ENCODE assay signal across 8 mouse cellular contexts in genomic region chr6:31218139-31218750, GRCm38 (mm10).
DNase-seq lines count a peak whose midpoint lies in the region; ATAC-seq lines count a peak whose summit lies in the region.

No protein-coding gene starts in this region.

- peaks cover 46% of the 10 kb centered on the region for H3K4me1 ChIP-seq in hindbrain, embryonic 12.5 days

- under 1% methylated on average over 38 of the region's 40 CpGs for WGBS in hindbrain, embryonic 12.5 days

- peak; percentile 21; the same call in 1 of the 2 replicates for ATAC-seq in hindbrain, embryonic 12.5 days (ENCODE audit: low FRiP score)
- ATAC-seq in erythroid progenitor cell, adult 5-6 weeks (replicated peaks; ENCODE audit: low FRiP score, poor library complexity, severe bottlenecking), result no peak

- H3K27ac ChIP-seq in hindbrain, embryonic 12.5 days, result no peak overlapping the region

- H3K4me3 ChIP-seq in hindbrain, embryonic 12.5 days, result peak overlapping the region; percentile 75

- peak overlapping the region; percentile 51; the same call in 1 of the 2 replicates for H3K9ac ChIP-seq in hindbrain, embryonic 12.5 days

- no peaks in the 10 kb centered on the region for H3K36me3 ChIP-seq in hindbrain, embryonic 12.5 days

- peak; percentile 46 for DNase-seq in R1 (ENCODE audit: low read depth, low spot score)
- DNase-seq in cerebellum, adult 8-10 months, result peak; percentile 69
- peak; percentile 64 to 72 for DNase-seq in frontal cortex, postnatal 10 days (ENCODE audit: low spot score in 2 of 2)
- DNase-seq in layer of hippocampus, postnatal 10 days (ENCODE audit: low spot score in 2 of 2), result peak; percentile 66 to 68
- peak; percentile 53 for DNase-seq in lung, postnatal 14 days
- DNase-seq in right cerebral cortex, adult 18-20 months, result peak; percentile 86

- peaks cover 65% of the 10 kb centered on the region for H3K27me3 ChIP-seq in hindbrain, embryonic 12.5 days

- peak overlapping the region; percentile 100 for H3K4me2 ChIP-seq in hindbrain, embryonic 12.5 days (replicated peaks)

- no peaks in the 10 kb centered on the region for H3K9me3 ChIP-seq in hindbrain, embryonic 12.5 days (replicated peaks)
